Mouse (Mus musculus) embryonic facial prominence, embryonic 11.5 days (tissue): ENCODE results near the gene Vmn1r115. TPM values are rescaled to one million over a fixed set of nuclear protein-coding genes. Genes with fewer than 3 reads are reported as not detected.
"Not testable (repeated sequence)": the region's sequence is repeated elsewhere in the genome, so short reads cannot be mapped to it uniquely, and the experiment has no call there.

ENCODE experiments used
- ATAC-seq: fragments of 200-750 bp; cut with Nextera tagmentation; replicated peaks from 2 replicates; pipeline ENCODE4 v1.8.0; 2017; ENCODE audit warnings: low read depth; ENCODE audit not compliant: insufficient number of reproducible peaks, low FRiP score, low TSS enrichment
- DNase-seq: peaks from one replicate; pipeline ENCODE4 v3.0.0-alpha.2; 2015; ENCODE audit warnings: low spot score
- H3K27ac ChIP-seq: fragments of 300-500 bp; sonication (generic); replicated peaks from 2 replicates; pipeline ENCODE4 v1.5.1; 2014; ENCODE audit warnings: mild to moderate bottlenecking, low read depth, low read length, control low read depth
- H3K27me3 ChIP-seq: fragments of 300-500 bp; sonication (generic); 2 replicates; pipeline ENCODE4 v1.6.1; 2014; ENCODE audit warnings: mild to moderate bottlenecking, low read length, moderate library complexity, mixed read lengths; ENCODE audit not compliant: control insufficient read depth, insufficient read depth
- H3K36me3 ChIP-seq: fragments of 300-500 bp; sonication (generic); replicated peaks from 2 replicates; pipeline ENCODE4 v1.6.1; 2014; ENCODE audit warnings: low read depth, mild to moderate bottlenecking, low read length, moderate library complexity, mixed read lengths; ENCODE audit not compliant: control insufficient read depth, insufficient read depth
- H3K4me1 ChIP-seq: fragments of 300-500 bp; sonication (generic); 2 replicates; pipeline ENCODE4 v1.6.1; 2014; ENCODE audit warnings: low read length, mixed read lengths; ENCODE audit not compliant: control insufficient read depth, insufficient read depth
- H3K4me2 ChIP-seq: fragments of 300-500 bp; sonication (generic); 2 replicates; pipeline ENCODE4 v1.6.1; 2014; ENCODE audit warnings: low read depth, mild to moderate bottlenecking, control low read depth, low read length, moderate library complexity
- H3K4me3 ChIP-seq: fragments of 300-500 bp; sonication (generic); 2 replicates; pipeline ENCODE4 v1.5.1; 2014; ENCODE audit warnings: low read depth, low read length, control low read depth
- H3K9ac ChIP-seq: fragments of 300-500 bp; sonication (generic); replicated peaks from 2 replicates; pipeline ENCODE4 v1.6.1; 2014; ENCODE audit warnings: mild to moderate bottlenecking, control low read depth, low read length
- H3K9me3 ChIP-seq: fragments of 300-500 bp; sonication (generic); replicated peaks from 2 replicates; pipeline ENCODE4 v1.6.1; 2016; ENCODE audit warnings: mild to moderate bottlenecking, low read length, inconsistent platforms, mixed read lengths; ENCODE audit not compliant: control insufficient read depth
- WGBS: fragments of 180-500 bp; shearing (Covaris S2); extraction: QIAGEN DNeasy Blood & Tissue Kit; methylation state at CpG from one replicate; pipeline ENCODE4 v1.1.7; 2014; 5-methylcytosine and 5-hydroxymethylcytosine counted together
- polyA plus RNA-seq: library from polyadenylated mRNA; unstranded; fragments of >200 nt; fragmentation: Nextera tagmentation; extraction: Ambion mirVana; gene quantifications from 2 replicates; pipeline ENCODE4 v1.2.1, GENCODE M21; 2014

Gene Vmn1r115
- polyA plus RNA-seq, result not detected in 2 replicates

GRCm38 (mm10) chr7:20844885-20845284 lies at the start of gene Vmn1r115:
Vmn1r115 (minus strand) TSS chr7:20844985.
- not testable (repeated sequence) for H3K4me2 ChIP-seq, H3K36me3 ChIP-seq, H3K9me3 ChIP-seq, DNase-seq, H3K27me3 ChIP-seq, H3K9ac ChIP-seq, H3K4me3 ChIP-seq, H3K4me1 ChIP-seq, ATAC-seq, H3K27ac ChIP-seq
- WGBS, result no CpG with 5 or more reads among the region's 3 CpGs

- H3K9ac ChIP-seq, H3K4me2 ChIP-seq, H3K27ac ChIP-seq, H3K36me3 ChIP-seq, H3K4me1 ChIP-seq, H3K4me3 ChIP-seq, DNase-seq, ATAC-seq, H3K9me3 ChIP-seq, H3K27me3 ChIP-seq: not testable (repeated sequence)
- no CpG with 5 or more reads among the region's 2 CpGs for WGBS
Observed at GRCm38 (mm10) chr7:20884021-20884420, 39.2 kb upstream of the Vmn1r115 start, which contains the start of gene Vmn1r117. Vmn1r117 (minus strand) TSS chr7:20884121.

DNA sequence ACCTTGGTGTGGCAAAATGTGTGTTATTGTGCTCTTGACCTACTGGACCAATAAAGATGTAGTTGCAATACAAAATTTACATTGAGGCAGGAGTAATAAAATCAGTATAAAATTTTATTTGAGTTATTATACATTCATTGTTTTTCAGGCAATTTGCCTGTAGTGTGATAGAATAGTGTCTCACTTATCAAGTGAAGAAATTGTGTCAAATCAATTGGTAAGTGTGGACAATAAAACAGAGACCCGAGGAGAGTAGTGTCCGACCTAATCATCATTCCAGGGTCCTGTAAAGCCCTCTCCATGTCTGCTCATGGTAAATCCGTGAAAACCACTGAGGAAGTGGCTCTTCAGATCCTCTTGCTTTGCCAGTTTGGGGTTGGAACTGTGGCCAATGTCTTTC lies 27.2 kb upstream of the Vmn1r115 start, which contains the start of gene Vmn1r116:
Gene Vmn1r116 (plus strand): TSS at position 301 of the 400 bp plus-strand sequence.
- H3K9me3 ChIP-seq, H3K4me2 ChIP-seq, H3K27ac ChIP-seq, H3K4me3 ChIP-seq, ATAC-seq, H3K9ac ChIP-seq, H3K36me3 ChIP-seq, H3K4me1 ChIP-seq, DNase-seq, H3K27me3 ChIP-seq: not testable (repeated sequence)
- WGBS, result 67% methylated on average over 3 of the region's 3 CpGs

- H3K4me3 ChIP-seq, H3K9ac ChIP-seq, ATAC-seq, H3K27ac ChIP-seq, H3K4me2 ChIP-seq, H3K9me3 ChIP-seq, H3K4me1 ChIP-seq, DNase-seq, H3K27me3 ChIP-seq, H3K36me3 ChIP-seq: not testable (repeated sequence)
- WGBS, result no CpG with 5 or more reads among the region's 5 CpGs
Observed at GRCm38 (mm10) chr7:20812086-20812485, 32.7 kb downstream of the Vmn1r115 start, which contains the start of gene Vmn1r114. Vmn1r114 (minus strand) TSS chr7:20812186.

Other genes starting within 250 kb of the Vmn1r115 start
- not detected in 2 replicates for gene Gm4513, start 246.0 kb downstream of the Vmn1r115 start, polyA plus RNA-seq
- not detected in 2 replicates for gene Vmn1r107, start 176.1 kb downstream of the Vmn1r115 start, polyA plus RNA-seq
- not detected in 2 replicates for gene Vmn1r111, start 141.8 kb downstream of the Vmn1r115 start, polyA plus RNA-seq
- gene Gm10668, start 114.4 kb downstream of the Vmn1r115 start, polyA plus RNA-seq, result not detected in 2 replicates
- gene Vmn1r112, start 73.8 kb downstream of the Vmn1r115 start, polyA plus RNA-seq, result not detected in 2 replicates
- not detected in 2 replicates for gene Vmn1r113, start 57.7 kb downstream of the Vmn1r115 start, polyA plus RNA-seq
- not detected in 2 replicates for gene Vmn1r114, start 32.8 kb downstream of the Vmn1r115 start, polyA plus RNA-seq
- not detected in 2 replicates for gene Vmn1r116, start 27.3 kb upstream of the Vmn1r115 start, polyA plus RNA-seq
- gene Vmn1r117, start 39.1 kb upstream of the Vmn1r115 start, polyA plus RNA-seq, result not detected in 2 replicates
- not detected in 2 replicates for gene Vmn1r118, start 67.4 kb upstream of the Vmn1r115 start, polyA plus RNA-seq
- not detected in 2 replicates for gene Vmn1r119, start 167.5 kb upstream of the Vmn1r115 start, polyA plus RNA-seq
- gene Vmn1r120, start 208.8 kb upstream of the Vmn1r115 start, polyA plus RNA-seq, result not detected in 2 replicates